Mouse (Mus musculus): Measurements from ENCODE around the gene Ssc4d. TPM values are rescaled to one million over a fixed set of nuclear protein-coding genes. Genes with fewer than 3 reads are reported as not detected.

Ssc4d gene
- polyA plus RNA-seq, 1 experiment from 2014 or later, result 0.70 TPM

GRCm38 (mm10) chr5:135918059-135918437 is 56.3 kb downstream of the Ssc4d start:
- H3K9me3 ChIP-seq (replicated peaks), result no peaks in the 10 kb centered on the region
- no peak overlapping the region for H3K4me3 ChIP-seq
- ATAC-seq (ENCODE audit: insufficient number of reproducible peaks, low FRiP score), result no peak
- peaks cover 66% of the 10 kb centered on the region for H3K36me3 ChIP-seq
- WGBS, result 94% methylated on average over 5 of the region's 5 CpGs
- H3K27me3 ChIP-seq (replicated peaks), result no peaks in the 10 kb centered on the region
- H3K4me1 ChIP-seq (replicated peaks), result peaks cover 42% of the 10 kb centered on the region
- no peak overlapping the region for H3K4me2 ChIP-seq
- H3K27ac ChIP-seq (ENCODE audit: poor library complexity, severe bottlenecking), result no peak overlapping the region
- H3K9ac ChIP-seq, result no peak overlapping the region

- Histone ChIP-seq H3K27me3 (replicated peaks) (no peaks in the 10 kb centered on the region), H3K9ac (no peak overlapping the region), H3K36me3 (peaks cover 61% of the 10 kb centered on the region), H3K9me3 (replicated peaks) (no peaks in the 10 kb centered on the region), H3K4me1 (replicated peaks) (peaks cover 47% of the 10 kb centered on the region), H3K27ac (ENCODE audit: poor library complexity, severe bottlenecking) (0 out of 2 replicates have a peak overlapping the region, but pooled peaks have one; percentile 34), H3K4me3 (no peak overlapping the region), H3K4me2 (no peak overlapping the region)
- whole genome bisulfite sequencing, result 92% methylated on average over 8 of the region's 8 CpGs
- ATAC-seq (ENCODE audit: insufficient number of reproducible peaks, low FRiP score), result no peak
These were observed 56.8 kb downstream of the Ssc4d start for GRCm38 (mm10) chr5:135917327-135918058.

GRCm38 (mm10) chr5:135916601-135917000 is 57.7 kb downstream of the Ssc4d start:
- 0 out of 2 replicates have a peak overlapping the region, but pooled peaks have one; percentile 20 for H3K9ac ChIP-seq
- 84% methylated on average over 3 of the region's 3 CpGs for WGBS
- H3K36me3 ChIP-seq, result peaks cover 60% of the 10 kb centered on the region

GRCm38 (mm10) chr5:135916051-135916565 is 58.2 kb downstream of the Ssc4d start:
- Histone ChIP-seq H3K9me3 (replicated peaks) (no peaks in the 10 kb centered on the region), H3K4me3 (no peak overlapping the region), H3K9ac (0 out of 2 replicates have a peak overlapping the region, but pooled peaks have one; percentile 20), H3K4me2 (no peak overlapping the region), H3K4me1 (replicated peaks) (peaks cover 53% of the 10 kb centered on the region), H3K27me3 (replicated peaks) (no peaks in the 10 kb centered on the region), H3K27ac (ENCODE audit: poor library complexity, severe bottlenecking) (peak overlapping the region; percentile 69), H3K36me3 (peaks cover 60% of the 10 kb centered on the region)
- WGBS, result 74% methylated on average over 6 of the region's 6 CpGs
- no peak for ATAC-seq (ENCODE audit: insufficient number of reproducible peaks, low FRiP score)

More at GRCm38 (mm10) chr5:135916601-135917000, 57.7 kb downstream of the Ssc4d start:
- peak overlapping the region; percentile 34; the same call in 1 of the 2 replicates for H3K27ac ChIP-seq (ENCODE audit: poor library complexity, severe bottlenecking)
- no peak overlapping the region for H3K4me3 ChIP-seq
- H3K9me3 ChIP-seq (replicated peaks), result no peaks in the 10 kb centered on the region
- H3K27me3 ChIP-seq (replicated peaks), result no peaks in the 10 kb centered on the region
- no peak overlapping the region for H3K4me2 ChIP-seq
- peaks cover 56% of the 10 kb centered on the region for H3K4me1 ChIP-seq (replicated peaks)
- no peak for ATAC-seq (ENCODE audit: insufficient number of reproducible peaks, low FRiP score)

GRCm38 (mm10) chr5:135914156-135914555 is 60.2 kb downstream of the Ssc4d start:
- peak overlapping the region; percentile 92 for H3K27ac ChIP-seq (ENCODE audit: poor library complexity, severe bottlenecking)
- no peaks in the 10 kb centered on the region for H3K9me3 ChIP-seq (replicated peaks)
- H3K4me1 ChIP-seq (replicated peaks), result peaks cover 53% of the 10 kb centered on the region
- H3K36me3 ChIP-seq, result peaks cover 61% of the 10 kb centered on the region
- peak overlapping the region; percentile 35; the same call in 1 of the 2 replicates for H3K9ac ChIP-seq
- no peak overlapping the region for H3K4me3 ChIP-seq
- peak; percentile 56 for ATAC-seq (ENCODE audit: insufficient number of reproducible peaks, low FRiP score)
- H3K27me3 ChIP-seq (replicated peaks), result no peaks in the 10 kb centered on the region
- H3K4me2 ChIP-seq, result peak overlapping the region; percentile 41
- WGBS, result 49% methylated on average over 6 of the region's 6 CpGs

GRCm38 (mm10) chr5:135913201-135913600 is 61.1 kb downstream of the Ssc4d start:
- Histone ChIP-seq H3K27ac (ENCODE audit: poor library complexity, severe bottlenecking) (peak overlapping the region; percentile 92), H3K4me1 (replicated peaks) (peaks cover 57% of the 10 kb centered on the region), H3K4me3 (no peak overlapping the region), H3K9me3 (replicated peaks) (no peaks in the 10 kb centered on the region), H3K36me3 (peaks cover 60% of the 10 kb centered on the region), H3K4me2 (no peak overlapping the region), H3K27me3 (replicated peaks) (no peaks in the 10 kb centered on the region), H3K9ac (no peak overlapping the region)
- 68% methylated on average over 5 of the region's 5 CpGs for WGBS
- ATAC-seq (ENCODE audit: insufficient number of reproducible peaks, low FRiP score), result no peak

- Histone ChIP-seq H3K9me3 (replicated peaks) (no peaks in the 10 kb centered on the region), H3K4me2 (no peak overlapping the region), H3K27ac (ENCODE audit: poor library complexity, severe bottlenecking) (no peak overlapping the region), H3K4me1 (replicated peaks) (peaks cover 61% of the 10 kb centered on the region), H3K4me3 (no peak overlapping the region), H3K27me3 (replicated peaks) (no peaks in the 10 kb centered on the region), H3K9ac (no peak overlapping the region), H3K36me3 (peaks cover 57% of the 10 kb centered on the region)
- 78% methylated on average over 11 of the region's 11 CpGs for WGBS
- ATAC-seq (ENCODE audit: insufficient number of reproducible peaks, low FRiP score), result no peak
These were observed 62.6 kb downstream of the Ssc4d start for GRCm38 (mm10) chr5:135911633-135912220.

GRCm38 (mm10) chr5:135910813-135911212 is 63.5 kb downstream of the Ssc4d start:
- H3K27me3 ChIP-seq (replicated peaks), result no peaks in the 10 kb centered on the region
- H3K9me3 ChIP-seq (replicated peaks), result no peaks in the 10 kb centered on the region
- no peak overlapping the region for H3K9ac ChIP-seq
- WGBS, result 91% methylated on average over 25 of the region's 25 CpGs
- no peak overlapping the region for H3K4me3 ChIP-seq
- H3K36me3 ChIP-seq, result peaks cover 56% of the 10 kb centered on the region
- ATAC-seq (ENCODE audit: insufficient number of reproducible peaks, low FRiP score), result no peak
- H3K27ac ChIP-seq (ENCODE audit: poor library complexity, severe bottlenecking), result no peak overlapping the region
- peaks cover 55% of the 10 kb centered on the region for H3K4me1 ChIP-seq (replicated peaks)
- no peak overlapping the region for H3K4me2 ChIP-seq

Other genes with a start within 250 kb of the Ssc4d start
- 34.5 and 35.8 TPM in 2 replicates for gene Tmem120a, start 230.1 kb downstream of the Ssc4d start, polyA plus RNA-seq (2016; fragmentation: Nextera tagmentation; extraction: Ambion mirVana)
- gene Styxl1, start 196.1 kb downstream of the Ssc4d start, polyA plus RNA-seq (2016; fragmentation: Nextera tagmentation; extraction: Ambion mirVana), result not detected in 2 replicates
- 950 TPM in 2 replicates for gene Mdh2, start 196.1 kb downstream of the Ssc4d start, polyA plus RNA-seq (2016; fragmentation: Nextera tagmentation; extraction: Ambion mirVana)
- gene Srrm3, start 167.6 kb downstream of the Ssc4d start, polyA plus RNA-seq (2016; fragmentation: Nextera tagmentation; extraction: Ambion mirVana), result 0.22 TPM in 1 of 2 replicates, not detected in the other
- gene Hspb1, start 86.6 kb downstream of the Ssc4d start, polyA plus RNA-seq (2016; fragmentation: Nextera tagmentation; extraction: Ambion mirVana), result 916 and 1,021 TPM in 2 replicates
- 214 and 222 TPM in 2 replicates for gene Ywhag, start 39.9 kb downstream of the Ssc4d start, polyA plus RNA-seq (2016; fragmentation: Nextera tagmentation; extraction: Ambion mirVana)
- 0.13 TPM in 1 of 2 replicates, not detected in the other for gene Zp3, start 5.6 kb upstream of the Ssc4d start, polyA plus RNA-seq (2016; fragmentation: Nextera tagmentation; extraction: Ambion mirVana)
- 28.7 and 29.9 TPM in 2 replicates for gene Dtx2, start 20.3 kb upstream of the Ssc4d start, polyA plus RNA-seq (2016; fragmentation: Nextera tagmentation; extraction: Ambion mirVana)
- 60.2 and 60.5 TPM in 2 replicates for gene Upk3b, start 64.0 kb upstream of the Ssc4d start, polyA plus RNA-seq (2016; fragmentation: Nextera tagmentation; extraction: Ambion mirVana)
- 0.40 and 0.50 TPM in 2 replicates for gene Upk3bl, start 80.0 kb upstream of the Ssc4d start, polyA plus RNA-seq (2016; fragmentation: Nextera tagmentation; extraction: Ambion mirVana)
- 1.0 and 1.6 TPM in 2 replicates for gene Rasa4, start 109.4 kb upstream of the Ssc4d start, polyA plus RNA-seq (2016; fragmentation: Nextera tagmentation; extraction: Ambion mirVana)
- 147 and 161 TPM in 2 replicates for gene Polr2j, start 142.1 kb upstream of the Ssc4d start, polyA plus RNA-seq (2016; fragmentation: Nextera tagmentation; extraction: Ambion mirVana)
- gene Lrwd1, start 161.5 kb upstream of the Ssc4d start, polyA plus RNA-seq (2016; fragmentation: Nextera tagmentation; extraction: Ambion mirVana), result 20.9 and 21.8 TPM in 2 replicates
- gene Alkbh4, start 161.6 kb upstream of the Ssc4d start, polyA plus RNA-seq (2016; fragmentation: Nextera tagmentation; extraction: Ambion mirVana), result 14.4 and 16.8 TPM in 2 replicates
- 3.0 and 3.1 TPM in 2 replicates for gene Orai2, start 196.2 kb upstream of the Ssc4d start, polyA plus RNA-seq (2016; fragmentation: Nextera tagmentation; extraction: Ambion mirVana)
- gene Prkrip1, start 224.4 kb upstream of the Ssc4d start, polyA plus RNA-seq (2016; fragmentation: Nextera tagmentation; extraction: Ambion mirVana), result 41.8 and 48.1 TPM in 2 replicates